Mouse (Mus musculus) ES-Bruce4 (cell line): ENCODE measurements around the gene Fam98a.

ENCODE experiments used
- CTCF ChIP-seq: IDR thresholded peaks from one replicate; pipeline ENCODE4 v1.8.1; 2011; ENCODE audit warnings: low read depth, low read length
- EP300 ChIP-seq: IDR thresholded peaks from 2 replicates; pipeline ENCODE4 v1.6.1; 2011; ENCODE audit warnings: low read depth, low read length; ENCODE audit not compliant: insufficient read depth

DNA sequence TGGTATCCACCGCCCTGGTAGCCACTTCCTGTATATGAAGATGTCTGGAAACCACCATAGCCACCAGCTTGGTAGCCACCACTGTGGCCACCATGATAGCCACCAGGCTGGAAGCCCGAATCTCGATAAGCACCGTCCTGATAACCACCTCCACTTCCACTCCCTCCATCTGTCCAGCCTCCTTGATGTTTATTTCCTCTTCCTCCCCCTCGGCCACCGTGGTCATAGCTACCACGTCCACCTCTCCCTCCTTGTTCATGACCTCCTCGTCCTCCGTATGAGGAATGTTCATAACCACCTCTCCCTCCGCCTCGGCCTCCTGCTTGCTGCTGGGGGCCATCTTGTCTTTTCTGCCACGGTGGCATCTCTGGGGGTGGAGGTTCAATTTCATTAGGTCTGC lies 13.3 kb downstream of the Fam98a start:
- TF ChIP-seq CTCF = no peak
- TF ChIP-seq EP300 = no peak
